Mouse (Mus musculus) adrenal gland, postnatal 0 days (tissue): ENCODE results near the gene Atf5. TPM values are rescaled to one million over a fixed set of nuclear protein-coding genes. Genes with fewer than 3 reads are reported as not detected.

Source experiments
- microRNA-seq: library from miRNA; unstranded; fragments of <30 nt; microRNA quantifications from one replicate; pipeline ENCODE4, GENCODE M21; 2016; ENCODE audit warnings: borderline replicate concordance; ENCODE audit not compliant: insufficient number of aligned reads
- polyA plus RNA-seq: library from polyadenylated mRNA; unstranded; fragments of >200 nt; fragmentation: Nextera tagmentation; extraction: Ambion mirVana; gene quantifications from 2 replicates; pipeline ENCODE4 v1.2.1, GENCODE M21; 2015

The Atf5 gene
- polyA plus RNA-seq: 8.1 and 9.7 TPM in 2 replicates

DNA sequence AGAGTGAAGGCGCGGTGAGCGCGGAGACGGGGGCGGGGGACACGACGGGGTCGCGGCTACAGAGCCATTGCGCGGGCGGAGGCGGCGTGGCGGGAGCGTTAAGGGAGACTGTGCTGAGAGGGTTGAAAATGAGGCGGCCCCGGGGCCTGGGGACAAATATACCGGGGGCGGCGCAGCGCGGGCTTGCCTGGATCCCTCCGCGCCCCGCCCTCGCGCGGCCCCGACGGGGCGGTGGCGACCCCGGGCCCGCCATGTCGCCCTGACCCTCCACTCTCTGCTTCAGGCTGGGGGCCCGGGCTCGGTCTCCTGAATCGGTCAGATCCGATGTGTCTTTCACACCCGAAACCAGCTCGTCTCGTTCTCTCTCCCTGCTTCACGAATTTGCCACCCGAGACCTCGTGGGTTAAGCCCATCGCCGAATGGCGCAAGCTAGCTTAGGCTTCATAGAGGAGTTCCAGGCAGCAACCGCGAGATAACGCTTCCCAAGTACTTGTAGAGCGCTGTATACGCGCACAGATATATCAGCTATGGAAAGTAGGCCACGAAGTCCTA is at the start of gene Atf5:
TSS of gene Atf5 (minus strand) at position 189 of the 552 bp plus-strand sequence.

DNA sequence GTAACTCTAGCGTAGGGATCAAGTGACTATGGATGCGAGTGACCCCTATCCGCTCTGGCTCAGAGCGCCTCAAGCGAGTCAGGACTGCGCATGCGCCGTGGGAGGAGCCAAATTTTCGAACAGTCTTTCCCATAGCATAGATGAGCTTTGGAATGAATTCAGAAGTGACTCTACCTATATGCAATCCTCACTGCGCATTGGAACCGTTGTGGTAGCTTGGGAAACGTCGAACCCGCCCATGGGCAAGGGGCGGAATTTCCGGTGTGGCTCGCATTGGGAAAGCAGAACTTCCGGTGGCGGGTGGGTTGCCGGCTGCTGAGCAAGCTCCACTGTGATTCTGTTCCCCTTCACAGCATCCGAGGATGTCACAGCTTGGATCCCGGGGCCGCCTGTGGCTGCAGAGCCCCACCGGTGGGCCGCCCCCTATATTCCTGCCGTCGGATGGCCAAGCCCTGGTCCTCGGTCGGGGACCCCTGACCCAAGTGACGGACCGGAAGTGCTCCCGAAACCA is 40.6 kb upstream of the Atf5 start, which contains the start of gene Pnkp:
TSS of gene Pnkp (plus strand) at position 98 of the 511 bp plus-strand sequence.

DNA sequence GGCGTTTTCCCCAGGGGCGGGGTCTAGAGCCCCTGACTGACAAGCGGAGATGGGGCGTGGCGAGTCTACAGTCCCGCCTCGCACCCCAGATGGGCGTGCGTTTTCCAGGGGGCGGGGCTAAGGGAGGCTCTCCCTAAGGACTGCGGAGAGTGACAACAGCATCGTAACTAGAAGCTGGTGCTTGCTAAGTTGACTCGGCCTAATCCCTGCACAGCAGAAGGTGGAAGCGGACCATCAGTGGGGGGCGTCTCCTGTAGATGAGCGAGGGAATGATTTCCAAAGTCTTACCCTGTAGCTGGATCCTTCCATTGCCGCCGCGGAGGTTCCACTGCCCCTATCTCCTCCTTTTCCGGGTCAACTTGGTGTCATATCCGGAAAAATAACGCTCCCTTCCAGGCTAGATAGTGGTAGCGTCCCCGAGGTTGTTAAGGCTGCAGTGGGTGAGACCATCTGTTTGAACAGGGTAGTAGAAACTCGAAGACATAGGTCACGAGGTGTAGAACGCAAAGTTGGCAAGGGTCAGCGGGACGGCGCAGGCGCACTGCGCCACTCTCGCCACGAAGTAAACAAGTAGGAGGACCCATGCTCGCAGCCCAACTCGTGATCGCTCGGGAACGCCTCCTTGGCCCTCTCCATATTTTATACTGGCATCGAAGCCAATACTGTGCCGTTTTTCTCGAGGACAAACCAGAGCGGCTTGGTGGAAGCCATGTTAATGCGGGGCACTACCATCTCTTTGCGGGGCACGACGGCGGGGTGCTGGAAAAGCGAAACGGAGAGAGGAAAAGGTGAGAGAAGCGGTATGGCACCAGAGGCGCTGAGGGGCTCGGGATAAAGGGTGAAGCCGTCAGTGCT is 32.3 kb upstream of the Atf5 start, which contains the start of the genes Akt1s1 and Tbc1d17:
TSS of gene Akt1s1 (plus strand) at position 431 of the 855 bp plus-strand sequence.
TSS of gene Tbc1d17 (minus strand) at position 519 of the 855 bp plus-strand sequence.

DNA sequence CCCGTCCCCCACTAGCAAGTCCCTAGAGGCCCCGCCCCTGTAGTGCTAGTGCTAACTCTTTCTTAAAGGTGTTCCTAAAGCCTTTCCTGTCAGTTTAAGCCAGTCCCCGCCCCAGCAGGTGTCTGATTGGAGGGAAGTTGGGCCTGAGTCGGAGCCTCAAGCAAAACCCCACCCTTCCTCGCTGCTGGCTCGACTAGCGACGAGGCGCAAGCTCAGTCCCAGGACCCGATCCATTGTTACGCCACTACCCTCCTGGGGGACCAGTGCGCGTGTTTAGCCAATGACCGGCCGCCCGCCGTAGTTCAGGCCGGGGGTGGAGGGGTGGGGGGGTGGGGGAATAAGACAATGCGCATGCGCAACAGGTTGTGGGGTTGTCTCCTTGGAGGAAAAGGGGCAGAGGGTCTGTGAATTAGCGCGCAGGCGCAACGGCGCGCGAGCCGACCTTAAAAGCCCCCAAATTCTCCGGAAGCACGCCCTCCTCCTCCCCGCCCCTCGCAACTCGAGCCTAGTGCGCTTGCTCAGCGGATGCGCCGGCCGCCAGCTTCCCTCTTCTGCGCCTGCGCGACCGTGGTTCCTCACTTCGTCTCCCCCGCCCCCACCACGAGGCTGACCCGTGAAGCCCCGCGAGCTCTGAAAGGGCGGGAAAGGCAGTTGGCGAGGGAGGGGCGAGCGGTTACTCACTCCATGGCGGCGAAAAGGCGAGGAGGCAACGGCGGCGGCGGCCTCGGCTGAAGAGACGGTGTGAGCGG is 563 bp downstream of the Atf5 start, which contains the start of the genes Nup62 and Il4i1:
TSS of gene Nup62 (plus strand) at position 368 of the 749 bp plus-strand sequence.
TSS of gene Il4i1 (plus strand) at position 667 of the 749 bp plus-strand sequence.

Small RNAs within 50 kb of the gene (microRNA-seq; reads per million reads assigned to microRNA genes)
- gene Mir707: not detected

Other genes starting within 250 kb of the Atf5 start
- gene Napsa, start 244.3 kb downstream of the Atf5 start, polyA plus RNA-seq: 3.6 and 4.3 TPM in 2 replicates
- gene Kcnc3, start 226.0 kb downstream of the Atf5 start, polyA plus RNA-seq: 0.63 and 2.0 TPM in 2 replicates
- 1.7 and 2.0 TPM in 2 replicates for gene Myh14, start 145.8 kb downstream of the Atf5 start, polyA plus RNA-seq
- not detected in 2 replicates for gene Izumo2, start 107.9 kb downstream of the Atf5 start, polyA plus RNA-seq
- gene Vrk3, start 68.2 kb downstream of the Atf5 start, polyA plus RNA-seq: 25.8 and 41.4 TPM in 2 replicates
- 0.16 and 0.37 TPM in 2 replicates for gene Zfp473, start 65.6 kb downstream of the Atf5 start, polyA plus RNA-seq
- 40.4 and 43.1 TPM in 2 replicates for gene Nup62, start 570 bp downstream of the Atf5 start, polyA plus RNA-seq
- gene Il4i1, start 271 bp downstream of the Atf5 start, polyA plus RNA-seq: 0.52 and 1.9 TPM in 2 replicates
- gene Akt1s1, start 32.3 kb upstream of the Atf5 start, polyA plus RNA-seq: 103 and 124 TPM in 2 replicates
- gene Tbc1d17, start 32.4 kb upstream of the Atf5 start, polyA plus RNA-seq: 74.5 and 99.1 TPM in 2 replicates
- 41.8 and 51.0 TPM in 2 replicates for gene Pnkp, start 40.5 kb upstream of the Atf5 start, polyA plus RNA-seq
- gene Ptov1, start 53.1 kb upstream of the Atf5 start, polyA plus RNA-seq: 305 and 336 TPM in 2 replicates
- gene Med25, start 76.1 kb upstream of the Atf5 start, polyA plus RNA-seq: 65.4 and 92.8 TPM in 2 replicates
- 23.0 and 35.1 TPM in 2 replicates for gene Fuz, start 79.4 kb upstream of the Atf5 start, polyA plus RNA-seq
- gene Ap2a1, start 112.8 kb upstream of the Atf5 start, polyA plus RNA-seq: 49.4 and 50.6 TPM in 2 replicates
- 0.17 and 0.46 TPM in 2 replicates for gene Tsks, start 126.5 kb upstream of the Atf5 start, polyA plus RNA-seq
- gene Cpt1c, start 158.2 kb upstream of the Atf5 start, polyA plus RNA-seq: 23.0 and 24.9 TPM in 2 replicates
- gene Prmt1, start 169.9 kb upstream of the Atf5 start, polyA plus RNA-seq: 247 and 271 TPM in 2 replicates
- 56.9 and 79.7 TPM in 2 replicates for gene Irf3, start 181.0 kb upstream of the Atf5 start, polyA plus RNA-seq
- gene Bcl2l12, start 182.1 kb upstream of the Atf5 start, polyA plus RNA-seq: 16.6 and 25.4 TPM in 2 replicates
- 25.1 and 26.8 TPM in 2 replicates for gene Scaf1, start 199.7 kb upstream of the Atf5 start, polyA plus RNA-seq
- gene Rras, start 201.3 kb upstream of the Atf5 start, polyA plus RNA-seq: 69.9 and 80.5 TPM in 2 replicates
- gene Prr12, start 236.2 kb upstream of the Atf5 start, polyA plus RNA-seq: 4.1 and 6.1 TPM in 2 replicates
- gene Nosip, start 245.8 kb upstream of the Atf5 start, polyA plus RNA-seq: 72.0 and 75.6 TPM in 2 replicates
- 21.2 and 23.8 TPM in 2 replicates for gene Prrg2, start 246.0 kb upstream of the Atf5 start, polyA plus RNA-seq